Mouse (Mus musculus) layer of hippocampus, postnatal 10 days (tissue): Measurements from ENCODE around the gene Mex3a. TPM values are rescaled to one million over a fixed set of nuclear protein-coding genes. Genes with fewer than 3 reads are reported as not detected.

Experiments used
- DNase-seq, 2 experiments: peaks; one replicate each; pipeline ENCODE4 v3.0.0; 2021; ENCODE audit warnings: low spot score in 2 of 2
- total RNA-seq, 2 experiments: library from RNA; stranded (reverse); gene quantifications; 2 replicates each; pipeline ENCODE4 v1.2.3; 2021

Gene Mex3a
- total RNA-seq, 2 experiments from 2014 or later: 17.0 to 18.5 TPM

DNA sequence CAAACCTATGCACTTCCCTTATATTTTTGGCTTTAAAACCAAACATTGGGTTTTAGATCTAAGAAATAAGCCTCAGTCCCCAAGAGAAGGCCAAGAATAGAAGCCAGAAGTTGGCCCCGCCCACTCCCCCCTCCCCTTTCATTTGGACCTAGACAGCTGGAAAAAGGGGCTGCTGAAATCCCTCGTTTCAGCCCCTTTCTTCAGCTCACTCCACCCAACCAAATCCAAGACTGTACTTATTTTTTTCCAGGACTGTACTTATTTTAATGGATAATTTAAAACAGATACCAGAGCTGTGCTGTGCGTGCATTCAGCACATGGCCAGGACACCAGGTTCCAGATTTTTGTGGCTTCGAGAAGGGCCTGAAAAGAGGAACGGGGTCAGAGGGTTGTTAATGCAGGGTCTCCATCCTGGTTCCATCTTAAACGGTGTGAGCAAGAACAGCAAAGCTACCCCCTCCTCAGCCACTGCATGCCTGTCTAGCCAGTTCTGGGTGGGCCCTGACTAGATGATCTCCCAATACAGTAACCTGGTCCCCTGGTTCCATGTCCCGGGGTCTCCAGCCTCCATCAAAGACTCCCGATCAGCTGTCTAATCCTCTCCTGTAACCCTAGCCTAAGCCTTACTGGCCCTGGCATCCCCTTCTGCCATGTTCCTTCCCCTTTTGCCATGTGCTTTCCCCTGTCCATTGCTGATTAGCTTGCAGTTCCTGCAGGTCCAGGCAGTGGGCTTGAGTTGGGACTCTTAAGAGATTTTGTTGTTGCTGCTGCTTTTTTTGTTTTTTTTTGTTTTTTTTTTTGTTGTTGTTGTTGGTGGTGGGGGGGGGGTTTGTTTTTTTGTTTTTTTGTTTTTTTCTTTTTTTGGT lies 28.1 kb upstream of the Mex3a start:
- no peak for DNase-seq

DNA sequence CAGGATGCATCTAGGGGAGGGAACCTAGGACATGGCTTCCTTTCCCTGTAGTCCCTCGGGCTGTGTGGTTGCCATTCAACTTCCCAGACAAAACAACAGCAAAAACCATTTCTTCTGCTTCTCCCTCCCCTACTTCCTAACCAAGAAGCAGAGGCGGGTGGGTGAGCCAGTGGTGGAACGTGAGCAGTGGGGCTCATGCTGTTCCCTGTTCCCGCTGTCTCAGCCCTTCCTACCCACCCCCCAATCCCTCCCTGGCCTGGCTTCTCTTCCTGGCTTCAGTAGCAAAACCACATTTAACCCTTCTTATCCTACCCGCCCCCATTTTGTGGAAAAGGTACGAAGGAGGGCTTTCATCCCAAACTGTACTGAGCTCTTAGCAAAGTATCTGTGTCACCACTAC lies 27.1 kb upstream of the Mex3a start:
- DNase-seq: no peak

DNA sequence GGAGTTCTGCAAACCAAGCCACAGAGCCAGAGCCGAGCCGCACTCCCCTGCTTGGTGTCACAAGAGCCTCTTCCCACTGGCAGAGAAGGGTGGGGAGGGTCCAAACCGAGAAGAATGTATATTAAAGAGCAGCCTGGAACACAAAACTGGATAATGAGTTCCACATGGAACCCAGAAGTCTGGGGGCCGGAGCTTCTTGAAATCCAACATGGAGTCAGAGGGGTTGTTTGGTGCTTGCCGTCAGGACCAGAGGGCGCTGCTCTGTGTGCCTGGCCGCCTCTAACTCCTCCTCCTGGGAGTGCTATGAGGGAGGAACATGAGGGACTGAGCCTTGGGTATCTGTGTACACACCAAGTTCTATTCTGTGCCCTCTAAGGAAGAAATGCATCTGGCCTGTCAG lies 26.4 kb upstream of the Mex3a start:
- no peak for DNase-seq

DNA sequence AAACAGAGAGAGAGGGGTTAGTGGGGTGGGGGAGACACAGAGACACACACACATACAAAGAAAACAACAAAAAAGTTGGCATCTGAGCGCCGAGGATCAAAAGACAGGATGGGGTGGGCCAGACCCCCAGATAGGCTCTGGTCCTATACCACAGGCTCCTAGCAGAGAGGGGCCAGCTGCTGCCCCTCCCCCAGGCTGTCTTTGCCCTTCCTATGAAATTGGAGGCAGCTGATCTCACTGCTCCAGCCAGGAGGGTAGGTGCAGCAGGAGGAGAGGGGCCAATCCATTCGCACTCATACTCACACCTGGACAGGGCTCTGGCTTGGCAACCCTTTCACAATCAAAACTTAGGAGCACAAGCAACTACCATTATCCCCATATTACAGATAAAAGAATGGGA lies 22.9 kb upstream of the Mex3a start:
- DNase-seq: no peak

DNA sequence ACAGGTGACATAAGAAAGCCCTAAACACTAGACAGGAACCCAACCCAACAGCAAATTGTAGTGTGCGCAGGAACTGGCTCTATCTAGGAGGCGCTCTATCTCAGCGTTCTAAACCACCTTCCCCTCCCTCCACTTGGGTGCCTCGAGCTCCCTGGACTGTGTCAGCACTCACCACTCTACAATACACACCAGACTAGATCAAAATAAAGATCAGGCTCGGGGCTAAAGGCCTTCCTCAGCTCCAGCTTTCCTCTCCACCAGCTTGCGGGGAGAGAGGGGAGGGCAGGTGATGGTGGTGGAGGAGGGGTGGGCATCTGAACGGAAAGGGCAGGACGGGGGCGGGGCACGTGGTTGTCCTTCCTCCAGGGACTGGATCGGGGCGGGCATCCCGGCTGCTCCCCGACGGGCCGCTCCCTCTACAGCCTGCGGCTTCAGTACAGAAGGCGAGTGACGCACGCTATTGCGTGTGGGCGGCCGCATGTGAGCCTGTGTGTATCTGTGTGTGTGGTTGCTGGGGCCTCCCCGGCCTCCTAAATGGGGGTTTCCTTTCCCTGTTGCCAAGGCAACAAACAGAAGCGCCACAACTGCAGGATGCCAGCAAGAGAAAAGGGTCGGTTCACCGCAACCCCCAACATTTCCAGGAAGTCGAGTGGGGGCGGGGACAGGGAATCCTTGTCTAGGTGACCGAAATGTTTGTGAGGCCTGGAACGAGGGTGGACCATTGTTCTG lies 22.3 kb upstream of the Mex3a start, which contains the start of gene Lmna:
TSS of gene Lmna (minus strand) at position 265 of the 729 bp plus-strand sequence.
- peak; percentile 86 to 90 for DNase-seq

DNA sequence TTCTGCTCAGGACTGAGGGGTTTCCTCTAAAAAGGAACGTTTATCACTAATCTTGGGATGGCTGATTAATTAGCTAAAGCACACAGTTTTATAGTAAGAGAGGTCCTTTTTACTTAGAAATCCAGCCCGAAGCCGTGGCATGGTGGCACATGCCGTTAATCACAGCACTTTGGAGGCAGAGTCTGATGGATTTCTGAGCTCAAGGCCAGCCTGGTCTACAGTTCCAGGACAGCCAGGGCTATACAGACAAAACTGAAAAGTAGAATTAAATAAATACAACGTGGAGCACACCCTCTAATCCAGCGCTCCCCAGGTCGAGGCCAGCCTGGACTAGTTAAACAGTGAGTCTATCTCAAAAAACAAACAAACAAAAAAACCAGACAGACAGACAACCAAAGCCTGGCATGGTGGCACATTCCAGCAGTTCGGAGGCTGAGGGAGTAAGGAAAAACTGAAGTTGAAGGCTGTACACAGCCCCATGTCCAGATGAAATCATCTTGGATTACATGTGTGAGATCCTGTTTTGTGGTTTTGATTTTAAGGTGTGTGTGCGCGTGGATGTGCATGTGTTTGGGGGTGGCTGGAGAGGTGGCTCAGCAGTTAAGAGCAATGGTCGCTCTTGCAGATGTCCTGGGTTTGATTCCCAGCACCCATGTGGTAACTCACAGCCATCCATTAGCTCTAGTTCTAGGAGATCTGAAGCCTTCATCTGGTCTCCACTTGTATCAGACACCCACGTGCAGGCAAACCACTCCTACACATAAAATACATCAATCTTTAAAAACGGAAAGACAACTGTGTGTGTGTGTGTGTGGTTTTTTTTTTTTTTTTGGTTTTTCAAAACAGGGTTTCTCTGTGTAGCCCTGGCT lies 21.5 kb upstream of the Mex3a start:
- DNase-seq: no peak

DNA sequence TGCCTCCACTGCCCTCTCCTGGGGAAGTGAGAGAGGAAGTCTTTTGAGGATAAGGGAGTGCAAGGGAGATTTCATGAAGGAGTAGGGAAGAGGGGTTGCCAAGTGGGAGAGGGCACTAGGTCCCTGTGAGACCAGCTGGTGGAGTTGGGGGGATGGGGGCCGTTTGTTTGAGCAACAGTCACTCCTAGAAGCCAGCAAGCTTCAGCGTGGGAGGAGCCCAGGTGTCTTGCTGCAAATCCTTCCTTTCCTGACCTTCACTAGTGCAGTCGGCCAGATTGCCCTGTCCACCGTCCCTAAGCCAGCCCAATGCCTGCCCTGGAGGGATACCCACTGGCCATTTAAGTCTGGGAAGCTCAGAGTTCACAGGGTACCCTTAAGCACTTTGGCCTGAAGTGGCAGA lies 20.6 kb upstream of the Mex3a start:
- DNase-seq: no peak

DNA sequence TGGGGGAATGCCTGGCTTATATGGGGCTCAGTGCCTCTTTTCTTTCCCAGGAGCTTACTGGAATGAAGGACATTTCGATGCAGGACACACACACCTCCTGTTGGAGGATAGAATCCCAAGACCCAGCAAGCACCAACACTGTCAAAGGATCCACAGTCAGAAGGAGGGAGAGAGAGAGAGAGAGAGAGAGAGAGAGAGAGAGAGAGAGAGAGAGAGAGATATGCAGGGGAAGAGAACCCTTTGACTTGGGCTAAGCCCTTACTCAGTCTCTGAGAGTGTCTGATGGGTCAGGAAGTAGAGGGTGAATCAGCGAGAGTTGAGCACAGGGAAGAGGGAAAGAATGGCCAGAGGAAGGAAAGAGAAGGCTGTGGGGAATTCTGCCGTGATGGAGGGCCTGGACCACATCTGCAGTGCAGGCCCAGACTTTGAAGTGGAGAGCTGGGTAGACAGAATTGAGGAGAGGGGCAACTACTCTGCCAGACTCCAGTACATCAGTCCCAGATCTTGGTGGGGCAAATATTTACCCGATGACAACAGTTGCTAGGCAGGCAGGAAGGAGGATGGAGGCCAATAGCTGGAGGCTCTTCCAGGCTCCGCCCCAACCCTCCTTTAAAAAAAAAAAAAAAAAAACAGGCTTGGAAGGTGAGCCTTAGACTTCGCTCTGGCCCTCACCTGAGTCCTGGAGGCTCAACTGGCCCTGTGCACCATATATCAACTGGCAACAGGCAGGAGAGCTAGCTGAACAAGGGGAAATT lies 19.9 kb upstream of the Mex3a start:
- DNase-seq: no peak

DNA sequence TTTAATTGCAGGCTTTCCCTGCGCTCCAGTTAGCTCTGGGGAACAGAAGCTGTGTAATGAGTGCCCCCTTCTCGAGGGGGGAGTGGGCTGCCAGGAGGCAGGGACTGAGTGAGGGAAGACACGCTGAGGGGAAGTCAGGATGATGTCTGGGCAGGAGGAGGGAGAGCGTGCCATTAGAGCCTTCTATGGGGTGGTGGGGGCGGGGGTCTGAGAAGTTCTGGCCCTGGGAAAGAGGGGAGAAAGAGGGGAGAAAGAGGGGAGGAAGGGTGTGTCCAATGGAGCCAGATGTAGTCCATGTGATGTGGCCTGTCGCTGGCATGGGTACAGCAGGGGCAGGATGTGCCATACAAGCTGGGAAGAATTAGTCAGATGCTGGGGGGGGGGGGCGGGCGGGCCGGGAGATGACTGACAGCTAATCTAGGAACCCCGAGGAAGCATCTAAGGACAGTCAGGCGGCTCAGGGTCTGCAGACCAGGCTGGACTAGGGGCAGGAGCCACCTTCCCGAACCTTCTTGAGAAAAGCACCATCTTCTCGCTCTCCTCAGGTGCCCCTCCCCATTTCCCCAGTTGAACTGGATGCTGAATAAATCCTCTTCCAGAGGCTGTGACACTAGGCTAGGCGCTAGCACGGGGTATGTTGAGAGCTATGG lies 19.2 kb upstream of the Mex3a start:
- DNase-seq: no peak

DNA sequence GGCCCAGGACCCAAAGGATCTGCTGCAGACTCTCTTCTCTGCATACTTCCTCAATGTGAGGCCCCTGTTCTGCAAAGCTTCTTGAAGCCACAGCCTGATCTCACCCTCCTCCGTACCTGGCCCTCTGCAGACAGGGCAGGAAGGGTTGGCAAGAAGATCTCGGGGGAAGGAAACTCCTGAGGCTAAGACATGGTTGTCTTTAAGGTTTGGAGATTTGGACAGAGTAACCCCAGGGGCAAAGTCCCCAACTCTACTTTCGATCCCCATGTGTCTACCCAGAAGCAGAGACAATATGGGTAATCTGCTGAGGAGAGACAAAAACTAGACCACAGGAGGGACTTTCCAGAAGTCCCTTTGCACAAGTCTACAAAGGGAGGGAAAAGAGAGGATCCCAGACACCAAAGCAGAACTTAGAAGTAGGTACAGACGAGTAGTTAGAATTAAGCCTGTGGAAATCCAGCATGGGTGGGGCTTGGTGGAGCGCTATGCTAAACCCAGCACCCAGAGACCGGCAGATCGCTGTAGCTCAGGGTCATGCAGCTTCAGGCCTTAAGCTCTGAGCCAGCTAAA lies 18.6 kb upstream of the Mex3a start:
- no peak for DNase-seq

DNA sequence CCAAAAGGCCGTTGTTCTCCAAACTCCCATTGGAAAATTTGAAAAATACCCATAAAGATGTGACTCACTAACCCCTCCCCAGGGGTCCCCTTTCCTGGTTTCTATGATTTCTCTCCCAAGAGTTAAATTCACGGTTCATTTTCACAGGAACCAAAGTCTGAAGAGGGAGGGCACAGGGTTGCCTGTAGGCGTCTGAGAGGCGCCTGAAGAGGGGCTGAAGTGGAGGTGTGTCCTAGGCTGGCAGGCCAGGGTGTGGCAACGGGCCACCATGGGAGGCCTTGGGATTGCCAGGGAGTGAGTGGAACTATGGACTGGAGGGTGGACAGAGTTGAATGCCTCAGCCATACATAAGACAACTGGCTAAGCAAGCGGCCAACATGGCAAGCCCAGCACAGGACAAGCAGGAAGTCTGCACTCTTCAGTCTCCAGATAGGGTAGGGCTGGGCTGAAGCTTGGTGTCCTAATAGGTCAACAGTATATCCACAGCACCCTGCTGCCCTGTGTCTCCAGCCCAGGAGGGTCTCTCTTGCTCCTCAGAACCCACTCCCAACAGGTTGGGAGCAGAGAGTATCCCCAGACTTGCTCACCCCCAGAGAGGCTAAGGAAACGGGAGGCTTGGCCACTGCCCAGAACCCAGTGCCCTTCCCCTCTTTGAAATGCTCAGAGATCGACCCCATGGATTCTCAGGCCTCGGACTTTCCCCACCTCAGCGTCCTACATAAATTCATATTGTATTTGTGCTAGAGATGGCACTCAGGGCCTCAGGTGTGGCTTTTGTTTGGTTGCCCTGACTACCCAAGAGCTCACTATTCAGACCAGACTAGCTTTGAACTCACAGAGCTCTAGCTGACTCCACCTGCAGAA lies 17.7 kb upstream of the Mex3a start:
- no peak for DNase-seq

DNA sequence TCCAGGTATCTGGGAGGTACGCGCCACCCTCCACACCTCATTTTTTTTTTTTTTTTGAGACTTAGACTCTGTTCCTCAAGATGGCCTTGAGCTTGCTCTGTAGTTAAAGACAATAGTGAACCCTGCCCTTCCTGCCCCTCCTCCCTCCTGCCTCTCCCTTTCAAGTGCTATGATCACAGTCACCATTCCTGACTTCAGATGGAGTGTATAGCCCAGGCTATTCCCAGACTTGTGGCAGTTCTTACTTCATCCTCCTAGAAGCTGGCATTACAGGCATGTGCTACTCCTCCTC lies 17.2 kb upstream of the Mex3a start:
- DNase-seq: no peak

DNA sequence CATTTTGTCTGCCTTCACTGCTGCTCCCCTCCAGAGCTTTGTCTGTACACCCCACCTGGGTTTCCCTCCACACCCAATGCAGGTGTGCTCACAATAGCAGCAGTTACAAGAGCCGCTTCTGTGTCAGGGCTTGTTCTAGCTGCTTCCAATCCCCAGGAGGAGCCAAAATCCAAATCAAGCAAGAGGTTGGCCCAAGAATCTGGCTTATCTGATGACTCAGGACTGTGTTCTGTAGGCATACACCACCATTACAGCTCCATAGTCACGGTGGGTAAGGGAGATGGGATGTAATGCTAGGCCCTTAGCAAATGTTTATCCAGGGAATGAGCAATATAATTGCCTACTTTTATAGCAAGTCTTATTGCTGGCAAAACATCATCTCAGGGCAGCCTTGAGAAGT lies 15.8 kb upstream of the Mex3a start:
- DNase-seq: no peak

DNA sequence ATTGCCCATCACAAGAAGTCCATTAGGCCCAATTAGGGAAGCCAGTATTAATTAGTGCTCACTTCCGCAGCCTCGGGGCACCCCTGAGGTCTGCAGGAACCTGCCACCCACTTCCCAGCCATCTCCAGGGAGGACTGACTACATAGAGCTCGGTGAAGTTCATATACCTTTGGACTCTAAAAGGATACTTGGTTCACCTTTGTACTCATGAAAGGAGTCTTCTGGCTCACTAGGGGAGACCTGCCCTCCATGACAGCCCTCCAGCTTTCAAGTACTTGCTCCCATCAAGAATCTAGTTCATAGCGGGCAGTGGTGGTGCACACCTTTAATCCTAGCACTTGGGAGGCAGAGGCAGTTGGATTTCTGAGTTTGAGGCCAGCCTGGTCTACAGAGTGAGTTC lies 13.8 kb upstream of the Mex3a start:
- no peak for DNase-seq

DNA sequence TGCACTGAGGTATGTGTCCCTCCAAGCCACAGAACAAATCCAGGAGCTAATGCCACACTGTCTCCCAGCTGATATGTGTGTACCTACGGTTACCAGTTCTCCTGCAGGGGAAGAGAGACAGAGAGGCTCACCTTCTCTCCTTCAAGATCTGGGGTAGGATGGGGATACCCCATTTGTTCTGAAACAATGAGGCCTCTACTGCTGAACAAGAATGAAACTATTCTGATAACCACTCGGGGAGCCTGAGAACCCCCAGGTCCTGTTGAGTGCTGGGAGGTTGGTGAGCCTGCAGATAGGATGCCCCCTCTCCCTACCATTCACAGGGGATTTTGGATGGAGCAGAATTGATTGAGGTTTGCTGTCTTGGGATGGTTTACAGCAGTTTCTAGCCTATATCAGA lies 12.1 kb upstream of the Mex3a start:
- no peak for DNase-seq

DNA sequence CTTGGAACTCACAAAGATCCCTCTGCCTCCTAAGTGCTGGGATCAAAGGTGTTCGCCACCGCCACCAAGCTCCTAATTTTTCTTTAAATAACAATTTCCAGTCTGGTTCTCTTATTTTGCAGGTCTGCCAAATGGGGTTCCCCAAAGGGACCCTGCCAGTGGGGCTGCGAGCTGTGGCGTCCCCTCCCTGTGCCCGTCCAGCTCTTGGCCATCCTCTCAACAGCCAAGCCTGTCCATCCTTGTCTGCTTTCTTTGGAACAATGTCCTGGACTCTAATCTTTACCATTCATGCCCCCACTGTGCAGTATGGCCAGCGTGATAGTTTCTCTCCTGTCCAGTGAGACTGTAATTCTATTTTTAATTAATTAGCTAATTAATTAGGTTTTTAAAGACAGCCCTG lies 11.0 kb upstream of the Mex3a start:
- no peak for DNase-seq

DNA sequence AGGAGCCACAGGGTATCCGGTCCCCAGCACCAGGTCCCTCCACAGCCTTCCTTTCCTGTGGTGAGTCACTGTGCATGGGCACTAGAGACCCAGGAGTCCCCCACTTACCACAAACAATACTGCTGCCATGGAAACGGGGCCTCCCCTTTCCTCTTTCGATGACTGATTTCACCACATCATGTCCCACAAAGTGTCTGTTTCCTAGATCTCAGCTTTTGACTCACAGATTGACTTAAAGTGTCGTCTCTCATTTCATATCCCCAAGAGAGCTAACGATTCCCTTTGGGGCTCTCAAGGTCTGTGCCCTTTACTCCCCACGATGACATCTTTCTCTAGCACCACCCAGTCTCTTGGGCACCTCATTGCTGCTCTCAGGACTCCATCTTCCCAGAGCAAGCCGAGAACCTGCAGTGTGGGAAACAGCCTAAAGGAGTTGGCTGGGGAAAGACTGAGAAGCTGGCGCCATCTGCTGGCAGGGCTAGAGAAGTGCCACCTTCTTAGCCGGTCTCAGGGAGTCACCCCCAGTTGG lies 10.3 kb upstream of the Mex3a start:
- peak; percentile 71 to 74 for DNase-seq

DNA sequence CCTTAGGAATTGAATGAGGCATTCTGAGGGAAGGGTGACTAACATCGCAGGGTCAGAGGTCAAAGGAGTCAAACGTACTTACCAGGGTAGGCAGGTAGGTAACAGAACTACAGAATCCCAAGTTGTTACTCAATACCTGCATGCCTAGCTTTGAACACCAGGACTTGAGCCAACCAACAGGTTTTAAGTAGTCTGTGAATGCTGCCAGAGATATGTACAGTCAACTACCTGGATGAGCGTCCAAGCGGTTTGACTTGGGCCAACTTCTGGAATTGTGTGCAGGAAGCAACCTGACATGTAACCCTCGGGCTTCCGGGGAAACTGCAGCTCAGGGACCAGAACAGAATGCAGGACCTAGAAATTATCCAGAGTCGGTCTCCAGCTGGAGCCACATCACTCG lies 9.2 kb upstream of the Mex3a start:
- no peak for DNase-seq

DNA sequence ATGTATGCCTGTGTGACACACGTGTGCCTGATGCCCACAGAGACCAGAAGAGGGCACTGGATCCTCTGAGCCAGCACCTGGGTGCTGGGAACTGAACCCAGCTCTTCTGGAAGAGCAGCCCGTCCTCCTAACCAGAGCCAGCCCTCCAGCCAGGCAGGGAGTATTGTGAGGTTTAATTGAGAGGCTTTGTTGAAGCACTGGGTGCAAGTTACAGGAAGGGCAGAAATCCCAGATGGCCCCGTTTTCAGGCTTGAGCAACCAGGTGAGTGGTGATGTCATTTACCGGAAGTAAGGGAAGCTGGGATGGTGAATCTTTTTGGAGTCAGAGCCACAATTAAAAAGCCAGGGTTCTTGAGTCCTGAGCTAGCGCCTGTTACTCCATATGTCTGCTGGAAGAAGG lies 7.2 kb upstream of the Mex3a start:
- DNase-seq: no peak
